Mouse (Mus musculus): ENCODE measurements around the gene Hs3st5. TPM values are rescaled to one million over a fixed set of nuclear protein-coding genes. Genes with fewer than 3 reads are reported as not detected.

Gene Hs3st5
- 5.4 and 5.6 TPM in 2 replicates for polyA plus RNA-seq (2015; fragmentation: Nextera tagmentation; extraction: Ambion mirVana)

GRCm38 (mm10) chr10:36506727-36507555, at the start of gene Hs3st5:
TSS of gene Hs3st5 (plus strand) at chr10:36506814.
- Histone ChIP-seq H3K36me3 (no peaks in the 10 kb centered on the region), H3K9ac (peak within 1 kb of the TSS; percentile 70), H3K9me3 (no peaks in the 10 kb centered on the region), H3K4me2 (peak within 1 kb of the TSS; percentile 87), H3K27ac (no peak within 1 kb of the TSS), H3K4me3 (peak within 1 kb of the TSS; percentile 73), H3K4me1 (peaks cover 13% of the 10 kb centered on the region; the same call in 1 of the 2 replicates), H3K27me3 (peaks cover 49% of the 10 kb centered on the region)
- WGBS: under 1% methylated on average over 68 of the region's 71 CpGs
- peak; percentile 89 for ATAC-seq (ENCODE audit: insufficient number of reproducible peaks, insufficient read depth, low FRiP score, low TSS enrichment, low read depth)

- WGBS: 83% methylated on average over 3 of the region's 3 CpGs
- H3K4me3 ChIP-seq: no peak overlapping the region
- no peaks in the 10 kb centered on the region for H3K27me3 ChIP-seq
- H3K9me3 ChIP-seq: no peaks in the 10 kb centered on the region
- no peaks in the 10 kb centered on the region for H3K4me1 ChIP-seq
- H3K36me3 ChIP-seq: no peaks in the 10 kb centered on the region
- no peak for ATAC-seq (ENCODE audit: insufficient number of reproducible peaks, insufficient read depth, low FRiP score, low TSS enrichment, low read depth)
- no peak overlapping the region for H3K4me2 ChIP-seq
- no peak overlapping the region for H3K27ac ChIP-seq
- no peak overlapping the region for H3K9ac ChIP-seq
These were observed 38.0 kb upstream of the Hs3st5 start for GRCm38 (mm10) chr10:36468664-36469063.

- Histone ChIP-seq H3K27ac (no peak overlapping the region), H3K27me3 (no peaks in the 10 kb centered on the region), H3K4me2 (no peak overlapping the region), H3K9me3 (no peaks in the 10 kb centered on the region), H3K36me3 (no peaks in the 10 kb centered on the region), H3K4me3 (no peak overlapping the region), H3K4me1 (no peaks in the 10 kb centered on the region), H3K9ac (no peak overlapping the region)
- ATAC-seq (ENCODE audit: insufficient number of reproducible peaks, insufficient read depth, low FRiP score, low TSS enrichment, low read depth): no peak
- WGBS: 58% methylated on average over 3 of the region's 3 CpGs
These were observed 35.5 kb upstream of the Hs3st5 start for GRCm38 (mm10) chr10:36471135-36471534.

- H3K9me3 ChIP-seq: no peaks in the 10 kb centered on the region
- WGBS: 63% methylated on average over 3 of the region's 3 CpGs
- H3K4me3 ChIP-seq: no peak overlapping the region
- H3K9ac ChIP-seq: no peak overlapping the region
- H3K4me1 ChIP-seq: no peaks in the 10 kb centered on the region
- H3K27ac ChIP-seq: no peak overlapping the region
- no peak overlapping the region for H3K4me2 ChIP-seq
- H3K36me3 ChIP-seq: no peaks in the 10 kb centered on the region
- ATAC-seq (ENCODE audit: insufficient number of reproducible peaks, insufficient read depth, low FRiP score, low TSS enrichment, low read depth): no peak
- H3K27me3 ChIP-seq: no peaks in the 10 kb centered on the region
These were observed 31.8 kb upstream of the Hs3st5 start for GRCm38 (mm10) chr10:36474834-36475233.

GRCm38 (mm10) chr10:36477543-36477942, 29.1 kb upstream of the Hs3st5 start:
- Histone ChIP-seq H3K4me1 (no peaks in the 10 kb centered on the region), H3K9ac (no peak overlapping the region), H3K36me3 (no peaks in the 10 kb centered on the region), H3K27me3 (no peaks in the 10 kb centered on the region), H3K4me2 (no peak overlapping the region), H3K9me3 (no peaks in the 10 kb centered on the region), H3K27ac (no peak overlapping the region), H3K4me3 (no peak overlapping the region)
- ATAC-seq (ENCODE audit: insufficient number of reproducible peaks, insufficient read depth, low FRiP score, low TSS enrichment, low read depth): no peak
- WGBS: 84% methylated on average over 4 of the region's 4 CpGs

- Histone ChIP-seq H3K4me3 (no peak overlapping the region), H3K27me3 (no peaks in the 10 kb centered on the region), H3K4me1 (no peaks in the 10 kb centered on the region), H3K27ac (no peak overlapping the region), H3K9me3 (no peaks in the 10 kb centered on the region), H3K4me2 (no peak overlapping the region), H3K36me3 (no peaks in the 10 kb centered on the region), H3K9ac (no peak overlapping the region)
- no peak for ATAC-seq (ENCODE audit: insufficient number of reproducible peaks, insufficient read depth, low FRiP score, low TSS enrichment, low read depth)
- WGBS: 73% methylated on average over 2 of the region's 2 CpGs
These were observed 23.3 kb upstream of the Hs3st5 start for GRCm38 (mm10) chr10:36483362-36483761.

- 66% methylated on average over 3 of the region's 3 CpGs for WGBS
- H3K27ac ChIP-seq: no peak overlapping the region
- H3K4me3 ChIP-seq: no peak overlapping the region
- no peaks in the 10 kb centered on the region for H3K9me3 ChIP-seq
- no peak overlapping the region for H3K4me2 ChIP-seq
- ATAC-seq (ENCODE audit: insufficient number of reproducible peaks, insufficient read depth, low FRiP score, low TSS enrichment, low read depth): no peak
- no peaks in the 10 kb centered on the region for H3K27me3 ChIP-seq
- no peaks in the 10 kb centered on the region for H3K36me3 ChIP-seq
- no peaks in the 10 kb centered on the region for H3K4me1 ChIP-seq
- H3K9ac ChIP-seq: no peak overlapping the region
These were observed 22.6 kb upstream of the Hs3st5 start for GRCm38 (mm10) chr10:36484011-36484410.

GRCm38 (mm10) chr10:36484728-36485300, 21.8 kb upstream of the Hs3st5 start:
- Histone ChIP-seq H3K4me1 (no peaks in the 10 kb centered on the region), H3K9ac (no peak overlapping the region), H3K27ac (no peak overlapping the region), H3K36me3 (no peaks in the 10 kb centered on the region), H3K4me2 (no peak overlapping the region), H3K27me3 (no peaks in the 10 kb centered on the region), H3K9me3 (no peaks in the 10 kb centered on the region), H3K4me3 (no peak overlapping the region)
- 80% methylated on average over 1 of the region's 1 CpGs for WGBS
- no peak for ATAC-seq (ENCODE audit: insufficient number of reproducible peaks, insufficient read depth, low FRiP score, low TSS enrichment, low read depth)

- H3K4me3 ChIP-seq: no peak overlapping the region
- no peak overlapping the region for H3K27ac ChIP-seq
- no peak overlapping the region for H3K4me2 ChIP-seq
- ATAC-seq (ENCODE audit: insufficient number of reproducible peaks, insufficient read depth, low FRiP score, low TSS enrichment, low read depth): no peak
- H3K27me3 ChIP-seq: no peaks in the 10 kb centered on the region
- no peaks in the 10 kb centered on the region for H3K4me1 ChIP-seq
- no peaks in the 10 kb centered on the region for H3K9me3 ChIP-seq
- no peaks in the 10 kb centered on the region for H3K36me3 ChIP-seq
- no peak overlapping the region for H3K9ac ChIP-seq
- WGBS: 77% methylated on average over 1 of the region's 1 CpGs
These were observed 13.0 kb upstream of the Hs3st5 start for GRCm38 (mm10) chr10:36493566-36493965.

GRCm38 (mm10) chr10:36499713-36500112, 6.9 kb upstream of the Hs3st5 start:
- H3K4me3 ChIP-seq: no peak overlapping the region
- H3K27ac ChIP-seq: no peak overlapping the region
- no peaks in the 10 kb centered on the region for H3K36me3 ChIP-seq
- H3K4me2 ChIP-seq: no peak overlapping the region
- no peak overlapping the region for H3K9ac ChIP-seq
- no peak for ATAC-seq (ENCODE audit: insufficient number of reproducible peaks, insufficient read depth, low FRiP score, low TSS enrichment, low read depth)
- no peaks in the 10 kb centered on the region for H3K4me1 ChIP-seq
- no peaks in the 10 kb centered on the region for H3K9me3 ChIP-seq
- WGBS: 76% methylated on average over 1 of the region's 1 CpGs
- H3K27me3 ChIP-seq: 0 out of 2 replicates have a peak, but pooled peaks cover 2% of the 10 kb centered on the region

- Histone ChIP-seq H3K4me2 (peak overlapping the region; percentile 87), H3K9ac (peak overlapping the region; percentile 70; the same call in 1 of the 2 replicates), H3K9me3 (no peaks in the 10 kb centered on the region), H3K27me3 (peaks cover 49% of the 10 kb centered on the region), H3K27ac (no peak overlapping the region), H3K4me3 (peak overlapping the region; percentile 73), H3K36me3 (no peaks in the 10 kb centered on the region), H3K4me1 (peaks cover 13% of the 10 kb centered on the region; the same call in 1 of the 2 replicates)
- ATAC-seq (ENCODE audit: insufficient number of reproducible peaks, insufficient read depth, low FRiP score, low TSS enrichment, low read depth): peak; percentile 46
- WGBS: 5% methylated on average over 13 of the region's 13 CpGs
These were observed 434 bp upstream of the Hs3st5 start for GRCm38 (mm10) chr10:36506033-36506726.

Measured in embryonic facial prominence, embryonic 13.5 days (tissue).